Mouse (Mus musculus) lung, adult 2 months (tissue): ENCODE measurements around the gene Smc6. TPM values are rescaled to one million over a fixed set of nuclear protein-coding genes. Genes with fewer than 3 reads are reported as not detected.

ENCODE experiments used
- DNase-seq: peaks from one replicate; pipeline ENCODE4 v3.0.0; 2022
- H3K4me1 ChIP-seq: fragments of 200-500 bp; 2 replicates; pipeline ENCODE4 v1.6.1; 2011; ENCODE audit warnings: low read length; ENCODE audit not compliant: control insufficient read depth, insufficient read depth
- H3K4me3 ChIP-seq: fragments of 200-500 bp; replicated peaks from 2 replicates; pipeline ENCODE3; 2011; ENCODE audit warnings: low read depth, mild to moderate bottlenecking, control low read depth, low read length; ENCODE audit errors: extremely low read depth
- CTCF ChIP-seq: fragments of 200-500 bp; IDR thresholded peaks from 2 replicates; pipeline ENCODE4 v1.5.1; 2011; ENCODE audit warnings: mild to moderate bottlenecking, low read length, control low read depth; ENCODE audit not compliant: insufficient read depth
- POLR2A ChIP-seq: fragments of 200-500 bp; IDR thresholded peaks from 2 replicates; pipeline ENCODE4 v1.6.1; 2011; ENCODE audit warnings: low read depth, mild to moderate bottlenecking, control low read depth, low read length, borderline replicate concordance; ENCODE audit errors: extremely low read depth
- WGBS: fragments of 180-500 bp; shearing (Covaris S2); methylation state at CpG from one replicate; pipeline ENCODE4 v1.1.7; 2018; 5-methylcytosine and 5-hydroxymethylcytosine counted together
- polyA plus RNA-seq: library from polyadenylated mRNA; depleted of rRNA; stranded (reverse); fragments of >200 nt; gene quantifications from 2 replicates; pipeline ENCODE4 v1.2.3, GENCODE M21; 2012

The Smc6 gene
- polyA plus RNA-seq, 1 experiment, result 11.1 TPM

DNA sequence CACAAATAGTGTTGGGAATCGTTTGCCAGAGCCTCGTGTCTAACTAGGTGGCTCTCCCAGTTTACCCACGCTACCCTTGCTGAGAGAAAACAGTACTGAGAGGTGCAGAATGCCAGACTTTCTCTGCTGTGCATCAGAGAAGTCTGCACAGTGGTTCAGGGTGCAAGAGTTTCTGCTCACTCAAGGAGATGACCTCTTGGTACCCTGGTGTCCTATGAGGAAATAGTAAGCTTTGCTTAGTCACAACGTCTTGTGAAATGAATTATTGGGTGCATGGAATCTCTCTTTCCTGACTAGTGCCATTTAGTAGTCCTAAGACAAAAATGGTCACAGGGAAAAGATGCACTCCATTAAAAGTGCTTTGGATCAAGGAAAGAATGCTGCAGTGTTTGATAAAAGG lies 58.8 kb downstream of the Smc6 start:
- no peak overlapping the region for H3K4me3 ChIP-seq
- H3K4me1 ChIP-seq, result no peaks in the 10 kb centered on the region; the same call in 1 of the 2 replicates
- WGBS, result 35% methylated on average over 4 of the region's 4 CpGs
- no peak for DNase-seq
- TF ChIP-seq CTCF, result no peak
- no peak for TF ChIP-seq POLR2A

DNA sequence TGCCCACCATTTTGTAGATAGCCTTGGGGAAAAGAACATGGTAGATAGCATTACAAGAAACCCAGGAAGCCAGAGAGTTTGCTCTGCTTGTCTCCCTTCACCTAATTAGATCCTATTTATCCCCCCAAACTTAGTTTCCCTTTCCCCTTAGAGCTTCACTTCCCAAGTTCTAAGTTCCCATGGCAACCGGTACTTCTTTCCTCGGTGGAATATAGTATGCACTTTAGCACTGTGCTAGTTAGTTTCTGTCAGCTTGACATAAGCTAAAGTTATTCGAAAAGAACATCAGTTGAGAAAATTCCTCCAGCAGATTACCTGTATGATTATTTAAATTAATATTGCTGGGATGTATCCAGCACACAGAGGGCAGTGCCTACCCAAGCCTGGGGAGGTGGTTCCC lies 60.8 kb downstream of the Smc6 start:
- Histone ChIP-seq H3K4me3 (no peak overlapping the region), H3K4me1 (no peaks in the 10 kb centered on the region; the same call in 1 of the 2 replicates)
- 75% methylated on average over 3 of the region's 3 CpGs for WGBS
- TF ChIP-seq CTCF (no peak), POLR2A (no peak)
- DNase-seq, result no peak

DNA sequence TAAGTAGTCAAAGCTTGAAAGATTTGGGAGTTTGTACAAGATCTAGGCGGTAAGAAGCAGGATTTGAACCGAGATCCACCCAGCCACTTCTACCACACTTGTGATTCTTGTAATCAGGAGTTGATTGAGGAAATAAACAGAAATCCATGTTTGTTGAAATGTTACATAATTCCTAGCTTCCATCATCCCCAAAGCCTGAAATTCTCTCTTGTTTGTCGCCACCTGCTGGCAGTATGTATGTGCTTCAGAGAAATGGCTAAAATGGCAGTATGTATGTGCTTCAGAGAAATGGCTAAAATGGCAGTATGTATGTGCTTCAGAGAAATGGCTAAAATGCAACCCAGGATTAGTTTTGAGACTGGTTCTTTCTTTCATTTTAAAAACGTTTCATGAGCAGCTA lies 71.2 kb downstream of the Smc6 start:
- TF ChIP-seq CTCF (no peak), POLR2A (no peak)
- peak; percentile 40 for DNase-seq
- no peak overlapping the region for H3K4me3 ChIP-seq
- H3K4me1 ChIP-seq, result no peaks in the 10 kb centered on the region
- 24% methylated on average over 4 of the region's 4 CpGs for WGBS

- DNase-seq, result no peak
- Histone ChIP-seq H3K4me3 (no peak overlapping the region), H3K4me1 (no peaks in the 10 kb centered on the region)
- 77% methylated on average over 2 of the region's 2 CpGs for WGBS
- TF ChIP-seq CTCF (no peak), POLR2A (no peak)
These were observed 72.6 kb downstream of the Smc6 start for GRCm38 (mm10) chr12:11338251-11338650.

GRCm38 (mm10) chr12:11342020-11342600 lies 76.4 kb downstream of the Smc6 start:
- WGBS, result 49% methylated on average over 6 of the region's 6 CpGs
- TF ChIP-seq POLR2A, result no peak
- no peak for TF ChIP-seq CTCF
- Histone ChIP-seq H3K4me3 (no peak overlapping the region), H3K4me1 (no peaks in the 10 kb centered on the region)
- DNase-seq, result no peak

- DNase-seq, result no peak
- TF ChIP-seq CTCF (no peak), POLR2A (no peak)
- Histone ChIP-seq H3K4me3 (no peak overlapping the region), H3K4me1 (no peaks in the 10 kb centered on the region)
- WGBS, result 58% methylated on average over 2 of the region's 2 CpGs
These were observed 80.3 kb downstream of the Smc6 start for GRCm38 (mm10) chr12:11345963-11346362.

DNA sequence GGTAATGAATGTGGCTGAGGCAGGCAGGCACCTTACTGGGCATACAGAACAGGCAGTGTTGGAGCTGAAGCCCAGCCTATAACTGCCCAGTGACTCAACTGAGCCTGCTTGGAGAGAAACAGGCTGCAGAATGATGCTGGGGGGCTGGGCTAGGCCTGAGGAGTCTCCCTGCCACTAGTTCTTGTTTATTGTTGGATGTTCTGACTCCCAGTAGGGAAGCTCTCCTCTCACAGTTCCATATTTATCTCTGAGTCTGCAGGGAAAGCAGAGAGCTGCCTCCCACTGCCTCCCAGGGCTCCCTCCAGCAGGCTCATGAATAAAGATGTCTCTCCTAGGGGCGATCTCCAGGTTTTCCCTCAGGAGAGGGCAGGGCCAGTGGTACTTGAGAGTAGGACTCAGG lies 82.7 kb downstream of the Smc6 start:
- H3K4me3 ChIP-seq, result no peak overlapping the region
- no peak for TF ChIP-seq POLR2A
- no peak for TF ChIP-seq CTCF
- no peaks in the 10 kb centered on the region for H3K4me1 ChIP-seq
- 10% methylated on average over 1 of the region's 1 CpGs for WGBS
- no peak for DNase-seq

DNA sequence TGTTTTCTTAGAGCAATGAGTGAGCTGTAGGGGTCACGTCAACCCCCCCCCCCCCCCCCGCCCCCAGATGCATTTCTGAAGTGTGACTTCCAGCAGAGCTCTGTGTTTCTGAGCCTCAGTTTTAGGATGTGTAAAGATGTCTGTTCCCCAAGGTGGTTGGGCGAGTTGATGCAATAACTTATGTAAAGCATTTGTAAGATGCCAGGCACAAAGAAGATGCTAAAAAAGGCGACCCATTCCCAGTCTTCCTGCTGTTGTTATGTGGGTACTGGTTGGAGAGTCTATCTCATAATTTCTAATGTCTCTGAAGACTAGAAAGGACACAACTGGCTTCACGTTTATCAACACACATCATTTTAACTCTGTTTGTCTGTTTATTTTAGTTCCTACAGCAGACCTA lies 84.2 kb downstream of the Smc6 start:
- no peak overlapping the region for H3K4me3 ChIP-seq
- H3K4me1 ChIP-seq, result no peaks in the 10 kb centered on the region
- no peak for DNase-seq
- TF ChIP-seq POLR2A (no peak), CTCF (no peak)
- WGBS, result 38% methylated on average over 5 of the region's 5 CpGs

DNA sequence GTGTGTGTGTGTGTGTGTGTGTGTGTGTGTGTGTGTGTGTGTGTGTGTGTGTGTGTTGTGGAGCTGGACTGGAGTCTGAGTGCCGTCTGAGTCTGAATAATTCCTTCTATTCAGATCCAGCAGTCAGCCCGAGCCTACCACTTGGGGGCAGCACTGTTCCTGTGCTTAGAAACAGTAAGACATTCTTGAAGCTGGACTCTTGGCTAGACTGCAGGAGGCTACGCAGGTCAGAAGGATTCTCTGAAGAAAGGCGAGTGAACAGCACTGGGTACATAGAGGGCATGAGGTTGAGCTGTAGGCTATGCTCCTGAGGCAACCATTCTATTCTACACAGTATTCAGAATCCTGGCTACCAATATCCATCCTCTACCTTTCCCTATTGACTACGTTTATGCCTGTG lies 85.2 kb downstream of the Smc6 start:
- no peaks in the 10 kb centered on the region for H3K4me1 ChIP-seq
- peak; percentile 36 for DNase-seq
- H3K4me3 ChIP-seq, result no peak overlapping the region
- no peak for TF ChIP-seq POLR2A
- TF ChIP-seq CTCF, result peak; percentile 72
- WGBS, result 29% methylated on average over 5 of the region's 5 CpGs

DNA sequence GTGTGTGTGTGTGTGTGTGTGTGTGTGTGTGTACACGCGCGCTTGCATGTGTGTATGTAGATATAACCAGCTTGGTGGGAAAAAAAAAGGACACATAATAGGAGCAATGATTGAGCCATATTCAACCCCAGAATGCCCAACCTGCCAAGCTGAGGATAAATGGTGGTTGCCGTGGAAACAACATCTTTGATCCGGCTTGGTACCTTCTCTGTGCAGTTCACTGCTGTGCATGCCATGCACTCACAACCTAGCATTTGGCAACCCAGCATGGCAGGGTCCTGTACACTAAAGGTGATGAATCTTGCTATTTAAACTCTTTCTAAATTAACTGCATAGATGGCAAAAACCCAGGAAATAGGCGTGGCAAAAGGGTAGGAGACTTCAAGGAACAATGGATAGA lies 96.7 kb downstream of the Smc6 start:
- 87% methylated on average over 6 of the region's 6 CpGs for WGBS
- H3K4me3 ChIP-seq, result no peak overlapping the region
- DNase-seq, result no peak
- TF ChIP-seq POLR2A, result no peak
- no peaks in the 10 kb centered on the region for H3K4me1 ChIP-seq

DNA sequence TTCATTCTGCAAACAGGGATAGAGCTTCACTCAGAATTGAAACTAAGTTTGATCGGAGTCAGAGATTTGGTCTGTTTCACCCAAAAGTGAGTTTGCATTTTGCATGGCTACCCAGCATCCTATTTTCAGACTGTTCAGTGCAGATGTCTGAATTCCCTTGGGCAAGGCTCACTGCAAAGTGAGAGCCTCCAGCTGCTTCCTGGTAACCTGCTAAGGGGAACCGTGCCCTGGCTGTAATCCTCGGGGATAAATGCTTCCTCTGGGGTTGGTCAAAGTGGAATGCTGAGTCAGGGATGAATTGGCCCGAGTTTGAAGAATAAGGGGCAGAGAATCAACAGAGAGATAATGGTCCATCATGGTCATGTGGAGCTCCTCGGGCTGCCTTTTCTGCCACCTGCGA lies 99.2 kb downstream of the Smc6 start:
- TF ChIP-seq CTCF (no peak), POLR2A (no peak)
- WGBS, result 45% methylated on average over 6 of the region's 6 CpGs
- DNase-seq, result no peak
- Histone ChIP-seq H3K4me1 (no peaks in the 10 kb centered on the region), H3K4me3 (no peak overlapping the region)
